In the genomic region with DNA sequence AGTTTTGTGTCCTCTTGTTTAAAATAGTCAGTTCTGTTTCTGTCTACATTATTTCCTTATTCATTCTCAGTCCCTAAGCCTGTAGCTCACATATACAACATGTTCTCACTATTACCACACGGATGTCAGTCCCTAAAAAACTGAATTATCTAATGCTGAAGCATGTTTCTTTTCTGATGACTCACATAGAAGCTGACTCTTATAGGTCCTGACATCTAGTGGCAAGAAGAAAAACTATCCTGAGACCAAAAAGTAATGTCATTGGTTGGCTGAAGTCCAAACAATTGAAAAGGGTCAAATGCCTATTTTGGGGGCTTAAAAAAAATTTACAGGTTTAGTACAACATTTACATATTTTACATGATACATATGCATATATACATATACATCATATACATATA, we compare ENCODE assay signal across 31 mouse cellular contexts.
A peak's percentile ranks its signal among the peaks of the same experiment; 100 is the strongest.
DNase-seq lines count a peak whose midpoint lies in the region; ATAC-seq and TF ChIP-seq lines count a peak whose summit lies in the region.
"Had no signal": no experiment of that assay in that cellular context is flagged by ENCODE, and none has a peak within 500 bp of the region (broad histone marks: within the 10 kb centered on the region; RNA-seq: fewer than 3 reads in every experiment).

No protein-coding gene starts in this region.

- no peak overlapping the region for H3K4me3 ChIP-seq in forebrain, embryonic 14.5 days (ENCODE audit: low read depth, low read length)
- H3K4me3 ChIP-seq in forebrain, embryonic 16.5 days (replicated peaks; ENCODE audit: low read length) = no peak overlapping the region
- no peak overlapping the region for H3K4me3 ChIP-seq in intestine, postnatal 0 days (ENCODE audit: low read depth, low read length)
- no peak overlapping the region for H3K4me3 ChIP-seq in intestine, embryonic 16.5 days (ENCODE audit: low read length)
- H3K4me3 ChIP-seq in midbrain, embryonic 14.5 days (replicated peaks; ENCODE audit: low read depth, low read length) = no peak overlapping the region
- no peak overlapping the region for H3K4me3 ChIP-seq in midbrain, embryonic 13.5 days (replicated peaks)
- H3K4me3 ChIP-seq: embryonic facial prominence, embryonic 15.5 days; gastrocnemius, adult 2 months; hindbrain, embryonic 12.5 days; left cerebral cortex, adult 2 months; limb, embryonic 15.5 days; liver, embryonic 15.5 days; midbrain, embryonic 12.5 days; myocyte; neural tube, embryonic 13.5 days had no signal

- no peaks in the 10 kb centered on the region for H3K27me3 ChIP-seq in forebrain, embryonic 14.5 days (replicated peaks; ENCODE audit: control insufficient read depth, insufficient read depth, low read length)
- H3K27me3 ChIP-seq in forebrain, embryonic 16.5 days (replicated peaks; ENCODE audit: control insufficient read depth, insufficient read depth, low read length) = no peaks in the 10 kb centered on the region
- no peaks in the 10 kb centered on the region for H3K27me3 ChIP-seq in intestine, postnatal 0 days (replicated peaks; ENCODE audit: control insufficient read depth, insufficient read depth, low read length)
- H3K27me3 ChIP-seq in intestine, embryonic 16.5 days (replicated peaks; ENCODE audit: control insufficient read depth, insufficient read depth, low read length) = no peaks in the 10 kb centered on the region
- H3K27me3 ChIP-seq in midbrain, embryonic 14.5 days (ENCODE audit: control insufficient read depth, insufficient read depth, low read length) = no peaks in the 10 kb centered on the region
- no peaks in the 10 kb centered on the region for H3K27me3 ChIP-seq in midbrain, embryonic 13.5 days
- H3K27me3 ChIP-seq: CH12.LX; embryonic facial prominence, embryonic 15.5 days; hindbrain, embryonic 12.5 days; limb, embryonic 15.5 days; liver, embryonic 15.5 days; midbrain, embryonic 12.5 days; neural tube, embryonic 13.5 days had no signal

- no peak overlapping the region for H3K27ac ChIP-seq in forebrain, embryonic 14.5 days (ENCODE audit: low read depth, low read length)
- H3K27ac ChIP-seq in forebrain, embryonic 16.5 days (ENCODE audit: low read length) = no peak overlapping the region
- no peak overlapping the region for H3K27ac ChIP-seq in intestine, postnatal 0 days (ENCODE audit: low read depth, low read length)
- no peak overlapping the region for H3K27ac ChIP-seq in intestine, embryonic 16.5 days (ENCODE audit: low read length)
- H3K27ac ChIP-seq in midbrain, embryonic 14.5 days (replicated peaks; ENCODE audit: low read depth, low read length) = no peak overlapping the region
- no peak overlapping the region for H3K27ac ChIP-seq in midbrain, embryonic 13.5 days
- H3K27ac ChIP-seq: embryonic facial prominence, embryonic 15.5 days; gastrocnemius, adult 2 months; hindbrain, embryonic 12.5 days; left cerebral cortex, adult 2 months; limb, embryonic 15.5 days; liver, embryonic 15.5 days; midbrain, embryonic 12.5 days; neural tube, embryonic 13.5 days had no signal

- ATAC-seq in forebrain, embryonic 14.5 days = no peak
- no peak for ATAC-seq in forebrain, embryonic 16.5 days
- ATAC-seq in intestine, postnatal 0 days = no peak
- no peak for ATAC-seq in intestine, embryonic 16.5 days
- no peak for ATAC-seq in midbrain, embryonic 14.5 days (ENCODE audit: low FRiP score, low TSS enrichment)
- no peak for ATAC-seq in midbrain, embryonic 13.5 days

- no peak overlapping the region for H3K9ac ChIP-seq in forebrain, embryonic 14.5 days (ENCODE audit: low read length)
- H3K9ac ChIP-seq in forebrain, embryonic 16.5 days (replicated peaks; ENCODE audit: low read depth, low read length) = no peak overlapping the region
- H3K9ac ChIP-seq in intestine, postnatal 0 days (ENCODE audit: low read depth, low read length) = no peak overlapping the region
- no peak overlapping the region for H3K9ac ChIP-seq in intestine, embryonic 16.5 days (ENCODE audit: low read depth, low read length)
- no peak overlapping the region for H3K9ac ChIP-seq in midbrain, embryonic 14.5 days (replicated peaks; ENCODE audit: low read length)
- no peak overlapping the region for H3K9ac ChIP-seq in midbrain, embryonic 13.5 days (replicated peaks)
- H3K9ac ChIP-seq: embryonic facial prominence, embryonic 15.5 days; hindbrain, embryonic 12.5 days; limb, embryonic 15.5 days; liver, embryonic 15.5 days; midbrain, embryonic 12.5 days; neural tube, embryonic 13.5 days had no signal

- H3K9me3 ChIP-seq in forebrain, embryonic 14.5 days (replicated peaks; ENCODE audit: control insufficient read depth, low read length) = no peaks in the 10 kb centered on the region
- H3K9me3 ChIP-seq in forebrain, embryonic 16.5 days (ENCODE audit: control insufficient read depth, low read length) = no peaks in the 10 kb centered on the region
- H3K9me3 ChIP-seq in intestine, postnatal 0 days (ENCODE audit: control insufficient read depth) = no peaks in the 10 kb centered on the region
- H3K9me3 ChIP-seq in intestine, embryonic 16.5 days (ENCODE audit: control insufficient read depth, low read length) = no peaks in the 10 kb centered on the region
- H3K9me3 ChIP-seq in midbrain, embryonic 14.5 days (ENCODE audit: control insufficient read depth, low read length) = no peaks in the 10 kb centered on the region
- H3K9me3 ChIP-seq in midbrain, embryonic 13.5 days = no peaks in the 10 kb centered on the region
- H3K9me3 ChIP-seq: embryonic facial prominence, embryonic 15.5 days; G1E; hindbrain, embryonic 12.5 days; limb, embryonic 15.5 days; liver, embryonic 15.5 days; midbrain, embryonic 12.5 days; neural tube, embryonic 13.5 days had no signal

- WGBS in forebrain, embryonic 14.5 days = 37% methylated on average over 1 of the region's 1 CpGs
- WGBS in forebrain, embryonic 16.5 days = 18% methylated on average over 1 of the region's 1 CpGs
- WGBS in intestine, postnatal 0 days = 31% methylated on average over 1 of the region's 1 CpGs
- 24% methylated on average over 1 of the region's 1 CpGs for WGBS in intestine, embryonic 16.5 days
- 27% methylated on average over 1 of the region's 1 CpGs for WGBS in midbrain, embryonic 14.5 days
- WGBS in midbrain, embryonic 13.5 days = 23% methylated on average over 1 of the region's 1 CpGs

- peak; percentile 47 for TF ChIP-seq CTCF in intestine, postnatal 0 days (IDR thresholded peaks at IDR 0.05; ENCODE audit: low read depth)

- H3K36me3 ChIP-seq in forebrain, embryonic 14.5 days (ENCODE audit: control insufficient read depth, insufficient read depth, low read length) = no peaks in the 10 kb centered on the region
- H3K36me3 ChIP-seq in forebrain, embryonic 16.5 days (ENCODE audit: control insufficient read depth, insufficient read depth) = no peaks in the 10 kb centered on the region
- no peaks in the 10 kb centered on the region for H3K36me3 ChIP-seq in intestine, postnatal 0 days (ENCODE audit: control insufficient read depth, insufficient read depth)
- no peaks in the 10 kb centered on the region for H3K36me3 ChIP-seq in intestine, embryonic 16.5 days (ENCODE audit: control insufficient read depth, insufficient read depth, low read length)
- H3K36me3 ChIP-seq in midbrain, embryonic 14.5 days (ENCODE audit: control insufficient read depth, insufficient read depth, low read length) = no peaks in the 10 kb centered on the region
- H3K36me3 ChIP-seq in midbrain, embryonic 13.5 days = no peaks in the 10 kb centered on the region
- H3K36me3 ChIP-seq: embryonic facial prominence, embryonic 15.5 days; G1E; hindbrain, embryonic 12.5 days; limb, embryonic 15.5 days; liver, embryonic 15.5 days; midbrain, embryonic 12.5 days; neural tube, embryonic 13.5 days had no signal

- H3K4me1 ChIP-seq in forebrain, embryonic 14.5 days (ENCODE audit: control insufficient read depth, insufficient read depth, low read length) = no peaks in the 10 kb centered on the region
- H3K4me1 ChIP-seq in forebrain, embryonic 16.5 days (replicated peaks; ENCODE audit: control insufficient read depth, insufficient read depth, low read length) = no peaks in the 10 kb centered on the region
- H3K4me1 ChIP-seq in intestine, postnatal 0 days (replicated peaks; ENCODE audit: control insufficient read depth, insufficient read depth, low read length) = no peaks in the 10 kb centered on the region
- no peaks in the 10 kb centered on the region for H3K4me1 ChIP-seq in intestine, embryonic 16.5 days (ENCODE audit: control insufficient read depth, insufficient read depth, low read length)
- H3K4me1 ChIP-seq in midbrain, embryonic 14.5 days (ENCODE audit: control insufficient read depth, insufficient read depth, low read length) = no peaks in the 10 kb centered on the region
- H3K4me1 ChIP-seq in midbrain, embryonic 13.5 days (replicated peaks) = no peaks in the 10 kb centered on the region
- H3K4me1 ChIP-seq: embryonic facial prominence, embryonic 15.5 days; hindbrain, embryonic 12.5 days; limb, embryonic 15.5 days; liver, embryonic 15.5 days; midbrain, embryonic 12.5 days; neural tube, embryonic 13.5 days had no signal

- DNase-seq in forebrain, embryonic 14.5 days (ENCODE audit: low spot score) = peak; percentile 35
- DNase-seq in midbrain, embryonic 14.5 days = peak; percentile 58
- peak; percentile 22 for DNase-seq in retina, postnatal 1 day
- DNase-seq in spleen, adult 12 weeks (ENCODE audit: low spot score) = no peak
- DNase-seq: adrenal gland, adult 8-10 months; B cell, adult 2 months; cerebellum, adult 18-20 months; cerebellum, postnatal 14 days; gastrocnemius, adult 2 months; heart, postnatal 10 days; kidney, postnatal 36 days; layer of hippocampus, adult 9-11 months; lung, postnatal 10 days; right cerebral cortex, adult 18-20 months; thymus, adult 2 months; thymus, postnatal 4 days had no signal

- H3K4me2 ChIP-seq in forebrain, embryonic 14.5 days (ENCODE audit: low read length) = no peak overlapping the region
- H3K4me2 ChIP-seq in forebrain, embryonic 16.5 days (ENCODE audit: low read length) = no peak overlapping the region
- no peak overlapping the region for H3K4me2 ChIP-seq in intestine, postnatal 0 days (replicated peaks; ENCODE audit: low read depth)
- H3K4me2 ChIP-seq in intestine, embryonic 16.5 days (ENCODE audit: low read depth, low read length) = no peak overlapping the region
- no peak overlapping the region for H3K4me2 ChIP-seq in midbrain, embryonic 14.5 days (ENCODE audit: low read length)
- no peak overlapping the region for H3K4me2 ChIP-seq in midbrain, embryonic 13.5 days (replicated peaks)
- H3K4me2 ChIP-seq: embryonic facial prominence, embryonic 15.5 days; heart, embryonic 11.5 days; hindbrain, embryonic 12.5 days; limb, embryonic 15.5 days; liver, embryonic 15.5 days; midbrain, embryonic 12.5 days; neural tube, embryonic 13.5 days had no signal
